Mouse (Mus musculus) macrophage (primary cell): ENCODE results near the gene Tdpoz4. TPM values are rescaled to one million over a fixed set of nuclear protein-coding genes. Genes with fewer than 3 reads are reported as not detected.
"Not testable (repeated sequence)": the region's sequence is repeated elsewhere in the genome, so short reads cannot be mapped to it uniquely, and the experiment has no call there.

Experiments used
- H3K27ac ChIP-seq: fragments of 350-480 bp; formaldehyde crosslinking; 2 replicates; pipeline ENCODE4 v1.9.0; 2021
- H3K36me3 ChIP-seq: fragments of 350-480 bp; formaldehyde crosslinking; 2 replicates; pipeline ENCODE4 v1.9.0; 2021; ENCODE audit errors: inconsistent target
- H3K4me3 ChIP-seq: fragments of 350-480 bp; formaldehyde crosslinking; 2 replicates; pipeline ENCODE4 v1.9.0; 2021; ENCODE audit errors: inconsistent target
- H3K79me2 ChIP-seq: fragments of 350-480 bp; formaldehyde crosslinking; 2 replicates; pipeline ENCODE4 v1.9.0; 2021; ENCODE audit errors: inconsistent target
- WGBS: methylation state at CpG from one replicate; pipeline ENCODE4 v1.1.7; 2026; ENCODE audit warnings: inconsistent platforms; ENCODE audit not compliant: missing documents; 5-methylcytosine and 5-hydroxymethylcytosine counted together
- polyA plus RNA-seq: library from polyadenylated mRNA; stranded (reverse); fragments of 250-400 nt; gene quantifications from 3 replicates; pipeline ENCODE4 v1.2.4, GENCODE M21; 2018; ENCODE audit warnings: inconsistent platforms
- total RNA-seq, 78 experiments: library from RNA; depleted of rRNA; stranded (reverse); fragments of 250-400 nt; gene quantifications; 1 replicate in 9 of 78; 2 replicates in 24 of 78; 3 replicates in 43 of 78; 4 replicates in 2 of 78; pipeline ENCODE4 v1.2.4; 2018; ENCODE audit warnings: inconsistent platforms in 56 of 78

The Tdpoz4 gene
- not detected for total RNA-seq (2018; cell fraction: chromatin; rRNA removed)
- total RNA-seq (2018; cell fraction: cytosol; rRNA removed) = not detected
- total RNA-seq (2018; cell fraction: nucleus; rRNA removed) = not detected
- polyA plus RNA-seq = not detected in 3 replicates

- not testable (repeated sequence) for H3K79me2 ChIP-seq, H3K36me3 ChIP-seq, H3K4me3 ChIP-seq, H3K27ac ChIP-seq
Observed at GRCm38 (mm10) chr3:93796098-93796497, at the start of gene Tdpoz4. Gene Tdpoz4, plus strand, starts transcription at chr3:93796398.

GRCm38 (mm10) chr3:93754022-93754421 is 42.2 kb upstream of the Tdpoz4 start:
- 90% methylated on average over 9 of the region's 18 CpGs for WGBS
- H3K36me3 ChIP-seq, H3K79me2 ChIP-seq, H3K4me3 ChIP-seq, H3K27ac ChIP-seq: not testable (repeated sequence)

- WGBS = 75% methylated on average over 1 of the region's 1 CpGs
- not testable (repeated sequence) for H3K27ac ChIP-seq, H3K79me2 ChIP-seq, H3K36me3 ChIP-seq, H3K4me3 ChIP-seq
Observed at GRCm38 (mm10) chr3:93772700-93773099, 23.5 kb upstream of the Tdpoz4 start, which contains the start of gene Gm5773. Gene Gm5773, plus strand, starts transcription at chr3:93773000.

DNA sequence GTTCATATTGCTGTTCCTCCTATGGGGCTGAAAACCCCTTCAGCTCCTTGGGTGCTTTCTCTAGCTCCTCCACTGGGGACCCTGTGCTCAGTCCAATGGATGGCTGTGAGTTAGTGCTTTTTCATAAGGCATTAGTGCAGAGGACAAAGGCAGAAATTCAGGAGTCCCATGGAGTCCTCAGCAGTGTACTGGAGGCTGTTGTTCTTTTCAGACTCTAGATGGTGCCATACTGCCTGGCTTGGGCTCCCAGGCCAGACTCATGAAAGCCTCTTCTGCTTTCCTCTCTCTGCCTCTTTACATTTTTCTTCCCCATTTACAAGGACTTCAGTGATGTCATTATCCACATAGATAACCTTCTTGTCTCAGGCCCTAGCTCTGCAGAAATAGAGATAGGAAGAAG is 17.1 kb downstream of the Tdpoz4 start:
- not testable (repeated sequence) for H3K79me2 ChIP-seq, H3K4me3 ChIP-seq, H3K36me3 ChIP-seq, H3K27ac ChIP-seq

- H3K4me3 ChIP-seq, H3K27ac ChIP-seq, H3K36me3 ChIP-seq, H3K79me2 ChIP-seq: not testable (repeated sequence)
- WGBS = 71% methylated on average over 1 of the region's 1 CpGs
Observed at GRCm38 (mm10) chr3:93825720-93826119, 29.5 kb downstream of the Tdpoz4 start, which contains the start of gene Tdpoz3. Gene Tdpoz3, plus strand, starts transcription at chr3:93826020.

Other genes with a start within 250 kb of the Tdpoz4 start
- gene S100a10, start 241.3 kb upstream of the Tdpoz4 start, polyA plus RNA-seq = 266 to 423 TPM (median 285 TPM) in 3 replicates
- not detected in 3 replicates for gene Tdpoz2, start 143.7 kb upstream of the Tdpoz4 start, polyA plus RNA-seq
- gene Tdpoz1, start 120.1 kb upstream of the Tdpoz4 start, polyA plus RNA-seq = not detected in 3 replicates
- gene Gm37596, start 103.3 kb upstream of the Tdpoz4 start, polyA plus RNA-seq = not detected in 3 replicates
- gene Gm5773, start 23.4 kb upstream of the Tdpoz4 start, polyA plus RNA-seq = not detected in 3 replicates
- not detected in 3 replicates for gene Tdpoz3, start 29.6 kb downstream of the Tdpoz4 start, polyA plus RNA-seq
- gene Gm9117, start 147.1 kb downstream of the Tdpoz4 start, polyA plus RNA-seq = not detected in 3 replicates
- not detected in 3 replicates for gene Tdpoz5, start 164.9 kb downstream of the Tdpoz4 start, polyA plus RNA-seq